Mouse (Mus musculus) left cerebral cortex, adult 18-20 months (tissue): Measurements from ENCODE around the gene Gcm2. TPM values are rescaled to one million over a fixed set of nuclear protein-coding genes. Genes with fewer than 3 reads are reported as not detected.

Source experiments
- DNase-seq, 2 experiments: peaks; one replicate each; pipeline ENCODE4 v3.0.0; 2021 to 2022; ENCODE audit warnings: low spot score in 2 of 2, mixed read lengths in 1 of 2
- long read RNA-seq, 2 experiments: library from polyadenylated mRNA; stranded (forward); transcript quantifications; one replicate each; pipeline ENCODE4 v2.0.0; 2021
- total RNA-seq, 2 experiments: library from RNA; stranded (reverse); gene quantifications; 2 replicates each; pipeline ENCODE4 v1.2.3; 2021

Gcm2 gene
- total RNA-seq, result not detected
- long read RNA-seq, experiment 1, result 0 reads
- long read RNA-seq, experiment 2, result 0 reads

DNA sequence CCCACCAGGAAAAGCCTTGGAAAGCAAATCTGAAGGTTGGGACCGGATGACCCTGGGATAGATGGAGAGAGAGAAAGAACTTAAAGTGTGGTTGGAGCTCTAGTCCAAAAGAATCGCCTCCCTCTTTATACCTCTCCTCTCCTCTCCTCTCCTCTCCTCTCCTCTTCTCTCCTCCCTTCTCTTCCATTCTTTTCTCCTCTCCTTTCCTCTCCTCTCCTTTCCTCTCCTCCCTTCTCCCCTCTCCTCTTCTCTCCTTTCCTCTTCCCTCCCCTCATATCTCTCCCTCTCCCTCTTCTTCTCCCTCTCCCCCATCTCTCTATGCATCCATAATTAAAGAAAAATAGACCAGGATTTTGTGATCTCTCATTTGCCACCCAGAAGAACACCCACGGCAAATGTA is at the start of gene Gcm2:
TSS of gene Gcm2 (minus strand) at position 101 of the 400 bp plus-strand sequence.
- no peak for DNase-seq

- no peak for DNase-seq
Measured at GRCm38 (mm10) chr13:41158426-41158825, 47.6 kb upstream of the Gcm2 start.

DNA sequence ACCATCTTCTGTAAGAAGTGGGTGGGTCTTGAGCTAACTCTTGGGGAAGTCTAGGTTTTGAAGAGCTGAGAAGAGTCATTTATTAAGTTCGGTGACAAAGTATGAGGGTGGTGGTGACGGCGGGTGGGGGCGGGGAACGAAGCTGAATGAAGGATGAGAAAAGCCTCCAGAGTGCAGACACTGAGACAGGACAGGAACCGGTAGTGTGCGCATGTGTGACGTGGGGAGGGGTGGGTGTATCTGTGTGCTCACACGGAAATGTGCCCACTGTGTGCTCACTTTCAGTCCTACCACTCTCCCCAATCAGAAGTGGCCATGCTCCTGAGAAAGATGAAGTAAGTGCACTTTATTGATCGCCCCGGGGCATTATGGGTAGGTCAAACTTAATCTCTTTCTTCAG is 42.3 kb upstream of the Gcm2 start:
- DNase-seq, result no peak

DNA sequence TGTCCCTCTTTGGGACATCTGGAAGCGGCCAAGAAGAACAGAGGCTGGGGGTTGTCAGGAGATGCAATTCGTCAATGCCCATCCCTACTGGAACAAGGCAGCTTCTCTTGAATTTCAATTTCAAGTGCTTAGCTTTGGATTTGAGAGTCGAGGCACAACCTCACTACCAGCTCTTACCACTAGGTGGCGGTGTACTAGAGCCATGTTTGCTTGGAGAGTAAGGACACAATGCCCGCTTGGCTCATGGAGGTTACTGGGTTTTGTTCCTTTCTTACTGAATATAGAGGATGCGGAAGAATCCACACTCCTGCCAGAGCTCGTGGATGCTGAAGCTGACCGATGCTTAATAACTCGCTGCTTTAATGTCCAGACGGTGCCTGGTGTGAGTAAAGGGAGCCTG is 35.4 kb upstream of the Gcm2 start:
- DNase-seq, result peak; percentile 68 to 83

DNA sequence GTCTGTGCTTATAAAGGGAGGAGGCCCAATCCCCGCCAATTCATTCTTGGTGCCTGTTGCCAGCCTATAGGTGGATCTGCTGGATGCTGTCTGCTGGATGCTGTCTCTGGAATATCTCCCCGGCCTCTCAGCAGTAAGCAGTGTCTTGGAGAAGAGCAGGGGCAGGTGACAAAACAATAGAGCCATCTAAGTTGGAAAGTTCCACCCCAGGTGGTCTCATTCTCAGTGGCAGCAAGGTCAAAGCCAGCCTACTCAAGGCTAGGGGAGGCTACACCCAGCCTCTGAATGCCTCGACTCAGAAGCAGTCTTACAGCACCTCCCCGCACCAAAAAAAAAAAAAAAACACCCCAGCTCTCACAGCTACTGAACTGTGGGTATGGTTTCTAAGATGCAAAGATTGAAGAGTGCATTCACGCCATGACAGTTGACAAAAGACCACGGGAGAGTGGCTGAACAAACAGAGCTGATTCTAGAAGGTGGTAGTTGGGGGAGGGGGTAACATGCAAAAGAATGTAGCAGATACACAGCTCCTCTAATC is 34.7 kb upstream of the Gcm2 start:
- DNase-seq, result no peak

DNA sequence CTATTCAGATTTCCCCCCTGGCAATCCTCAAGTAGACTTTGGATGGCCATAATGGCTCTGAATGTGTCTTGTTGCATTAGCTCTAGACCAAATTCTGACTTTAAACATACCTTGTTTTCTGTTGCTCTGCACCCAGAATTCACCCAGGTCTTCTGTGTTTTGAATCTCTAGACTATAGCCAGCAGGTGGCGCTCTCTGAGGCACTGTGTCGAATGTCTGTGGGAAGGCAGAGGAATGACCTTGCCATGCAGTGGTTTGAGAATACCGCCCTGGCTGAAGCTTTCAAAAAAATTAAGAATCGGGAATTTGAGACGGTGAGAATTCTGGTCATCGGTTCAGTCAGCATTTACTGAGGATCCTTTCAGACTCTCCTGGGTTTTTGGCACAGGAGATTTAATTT is 24.1 kb upstream of the Gcm2 start:
- peak; percentile 62 to 73 for DNase-seq

DNA sequence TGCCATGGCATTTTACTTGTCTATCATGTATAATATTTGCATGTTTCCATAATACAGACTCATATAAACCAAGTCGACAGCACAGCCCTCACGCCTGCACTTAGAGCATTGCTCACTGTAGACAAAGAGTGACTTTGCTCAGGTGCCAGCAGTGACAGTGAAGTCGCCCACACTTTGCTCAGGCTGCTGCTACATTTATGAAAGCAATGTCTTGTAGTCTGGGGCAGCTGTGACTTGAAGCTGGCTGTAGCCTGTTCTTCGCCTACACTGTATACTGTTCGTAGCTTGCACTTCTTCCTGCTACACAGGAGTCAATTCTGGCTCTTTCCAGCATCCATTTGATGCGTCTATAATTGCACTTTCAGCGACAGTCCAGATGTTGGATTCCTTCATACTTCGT is 18.2 kb upstream of the Gcm2 start:
- peak; percentile 13 to 23 for DNase-seq

DNA sequence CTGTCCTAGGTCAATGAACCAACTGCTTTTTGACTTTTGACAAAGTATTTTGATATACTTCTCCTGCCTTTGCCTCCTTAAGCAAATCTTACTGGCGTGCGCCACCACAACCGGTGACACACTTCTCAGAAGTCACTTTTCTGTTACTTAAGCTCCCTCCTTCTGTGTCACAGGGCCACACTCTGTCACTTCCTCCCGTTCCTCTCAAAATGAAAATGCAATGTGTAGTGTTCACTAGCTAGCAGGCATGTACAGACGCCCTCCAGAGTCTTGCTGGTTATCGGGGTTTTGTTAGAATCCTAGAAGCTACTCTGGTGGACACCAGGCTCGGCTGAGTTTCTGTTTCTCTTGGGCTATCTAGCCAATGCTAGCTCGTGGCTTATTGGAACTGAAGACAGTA is 17.5 kb upstream of the Gcm2 start:
- no peak for DNase-seq

GRCm38 (mm10) chr13:41123666-41124225 is 12.9 kb upstream of the Gcm2 start:
- DNase-seq, result no peak

- no peak for DNase-seq
Measured at GRCm38 (mm10) chr13:41119152-41119945, 8.5 kb upstream of the Gcm2 start.

DNA sequence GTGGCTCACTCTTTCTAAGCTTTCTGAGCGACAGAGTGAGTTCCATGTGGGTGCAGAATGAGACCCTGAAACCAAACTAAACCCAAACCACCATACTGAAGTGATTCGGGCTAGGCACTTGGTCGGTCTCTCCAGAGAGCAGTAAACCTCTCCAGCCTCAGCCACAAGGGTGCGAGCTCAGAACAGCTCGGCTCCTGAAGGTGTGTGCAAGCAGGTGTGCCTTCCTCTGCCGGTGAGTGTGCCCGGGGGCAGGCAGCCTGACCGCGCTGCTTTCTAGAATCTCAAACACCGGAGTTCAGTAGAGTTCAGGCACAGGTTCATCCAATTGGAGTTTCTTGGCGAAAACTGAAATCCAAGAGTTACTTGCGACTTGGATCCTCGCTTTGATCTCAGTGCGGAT is 3.1 kb upstream of the Gcm2 start, which contains the start of gene Sycp2l:
TSS of gene Sycp2l (plus strand) at position 368 of the 400 bp plus-strand sequence.
- no peak for DNase-seq

DNA sequence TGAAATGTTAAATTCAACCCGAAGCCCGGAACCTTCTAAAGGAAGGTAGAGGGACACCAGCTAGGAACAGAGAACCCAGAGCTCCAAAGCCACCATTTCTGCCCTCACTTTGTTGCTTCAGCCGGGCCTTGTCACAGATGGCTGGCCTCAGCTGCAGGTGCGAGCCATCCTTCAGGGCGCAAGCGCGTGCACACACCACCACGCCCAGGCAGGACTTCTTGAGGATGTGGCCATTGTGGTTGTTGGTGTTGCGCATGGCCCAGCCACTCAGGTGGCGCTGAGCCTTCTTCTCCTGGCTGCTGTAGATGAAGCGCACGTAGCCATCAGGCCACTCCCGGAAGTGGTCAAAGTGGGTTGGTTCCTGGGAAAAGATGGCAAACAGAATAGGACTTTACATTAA is 5.3 kb downstream of the Gcm2 start:
- no peak for DNase-seq

- DNase-seq, result no peak
Measured at GRCm38 (mm10) chr13:41103841-41104525, 6.9 kb downstream of the Gcm2 start.

DNA sequence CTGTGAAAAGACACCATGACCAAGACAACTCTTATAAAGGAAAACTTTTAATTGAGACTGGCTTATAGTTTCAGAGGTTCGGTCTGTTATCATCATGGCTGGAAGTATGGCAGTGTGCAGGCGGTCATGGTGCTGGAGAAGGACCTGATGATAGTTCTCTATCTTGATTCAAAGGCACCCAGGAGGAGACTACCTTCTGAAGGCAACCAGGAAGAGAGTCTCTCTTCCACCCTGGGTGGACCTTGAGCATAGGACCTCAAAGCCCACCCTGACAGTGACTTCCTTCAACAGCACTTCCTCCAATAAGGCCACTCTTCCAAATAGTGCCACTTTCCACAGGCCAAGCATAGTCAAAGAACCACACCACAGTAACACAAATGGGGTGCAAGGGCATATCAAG is 10.8 kb downstream of the Gcm2 start:
- DNase-seq, result no peak

GRCm38 (mm10) chr13:41098325-41098724 is 12.5 kb downstream of the Gcm2 start:
- DNase-seq, result no peak

DNA sequence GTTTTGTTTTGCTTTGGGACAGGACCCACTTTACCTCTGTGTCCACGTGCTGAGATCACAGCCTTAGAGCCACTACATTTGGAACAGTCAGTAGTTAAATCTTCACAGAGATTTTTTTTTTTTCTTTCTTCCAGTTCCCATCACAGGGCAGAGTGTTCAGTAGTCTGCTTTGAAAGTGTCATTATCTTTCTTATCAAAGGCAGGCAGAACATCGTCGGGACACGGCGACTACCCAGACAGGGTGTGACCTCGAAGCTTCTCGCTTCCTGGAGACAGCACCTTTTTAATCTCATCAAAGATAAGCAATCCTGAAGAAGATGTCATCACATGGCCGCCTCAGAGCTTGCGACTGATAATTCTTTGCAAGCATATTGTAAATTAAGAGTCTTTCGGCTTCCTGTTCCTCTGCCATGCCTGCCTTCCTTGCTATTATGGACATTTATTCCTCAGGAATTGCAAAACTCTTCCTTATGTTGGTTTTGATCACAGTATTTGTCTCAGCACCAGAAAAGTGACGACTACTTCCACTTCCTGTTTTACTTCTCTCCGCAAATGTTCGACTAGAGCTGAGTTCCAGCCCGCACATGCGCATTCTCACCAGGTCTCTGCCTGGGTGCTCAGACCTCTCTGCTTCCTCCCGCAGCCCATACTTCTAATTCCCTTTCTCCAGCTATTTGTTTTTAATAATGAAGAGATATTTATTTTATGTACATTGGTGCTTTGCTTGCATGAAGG is 13.3 kb downstream of the Gcm2 start:
- no peak for DNase-seq

DNA sequence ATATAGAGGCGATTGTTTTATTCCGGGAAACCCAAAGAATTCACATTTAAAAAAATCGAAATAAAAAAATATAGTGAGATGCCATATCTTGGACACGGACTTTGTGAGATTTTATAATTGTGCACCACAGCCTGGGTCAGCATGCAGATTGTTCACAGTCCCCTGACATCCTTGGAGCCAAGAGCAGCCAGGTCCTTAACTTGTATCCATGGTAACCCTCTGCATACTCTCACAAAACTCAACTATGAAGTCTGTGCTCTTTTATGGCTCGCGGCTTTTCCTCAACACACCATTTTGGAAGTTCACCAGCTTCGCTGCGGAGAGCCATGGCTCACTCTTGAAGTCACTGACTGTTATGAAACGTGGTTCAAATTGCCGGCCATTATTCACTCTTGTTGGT is 16.7 kb downstream of the Gcm2 start:
- DNase-seq, result no peak

DNA sequence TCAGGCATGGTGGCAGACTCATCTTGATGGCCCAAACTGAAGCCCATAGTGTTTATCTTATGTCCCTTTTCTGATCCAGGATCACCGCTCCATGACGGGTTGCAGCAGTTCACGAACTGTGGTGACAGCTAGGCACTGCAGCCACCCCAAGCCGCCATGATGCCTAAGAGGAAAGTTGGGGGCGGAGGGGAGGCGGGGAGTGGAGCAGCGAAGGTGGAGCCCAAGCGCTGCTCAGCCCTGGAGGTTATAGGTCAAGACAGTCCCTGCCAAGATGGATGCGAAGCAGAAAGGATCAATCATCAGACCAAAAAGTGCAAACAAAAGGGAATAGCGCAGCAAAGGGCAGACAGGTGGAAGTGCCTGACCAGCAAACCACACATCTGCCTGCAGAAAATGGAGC is 19.6 kb downstream of the Gcm2 start:
- DNase-seq, result no peak

DNA sequence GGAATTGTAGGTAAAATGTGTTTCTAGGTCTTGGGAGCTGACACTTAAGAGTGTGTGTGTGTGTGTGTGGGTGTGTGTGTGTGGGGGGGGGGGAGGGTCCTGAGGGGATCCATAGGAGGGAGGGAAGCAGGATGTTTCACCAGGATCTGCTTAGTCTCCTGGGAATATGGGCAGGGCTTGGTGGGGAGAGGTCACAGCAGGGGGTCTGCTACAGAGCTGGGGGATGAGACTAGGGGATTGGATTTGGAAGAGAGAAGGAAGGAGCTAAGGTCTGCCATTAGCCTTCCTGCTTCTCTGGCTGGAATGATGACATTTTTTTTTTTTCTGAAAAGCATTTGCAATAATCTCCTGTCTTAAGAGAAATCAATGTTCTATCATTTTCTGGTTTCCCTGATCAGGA is 22.1 kb downstream of the Gcm2 start:
- no peak for DNase-seq

DNA sequence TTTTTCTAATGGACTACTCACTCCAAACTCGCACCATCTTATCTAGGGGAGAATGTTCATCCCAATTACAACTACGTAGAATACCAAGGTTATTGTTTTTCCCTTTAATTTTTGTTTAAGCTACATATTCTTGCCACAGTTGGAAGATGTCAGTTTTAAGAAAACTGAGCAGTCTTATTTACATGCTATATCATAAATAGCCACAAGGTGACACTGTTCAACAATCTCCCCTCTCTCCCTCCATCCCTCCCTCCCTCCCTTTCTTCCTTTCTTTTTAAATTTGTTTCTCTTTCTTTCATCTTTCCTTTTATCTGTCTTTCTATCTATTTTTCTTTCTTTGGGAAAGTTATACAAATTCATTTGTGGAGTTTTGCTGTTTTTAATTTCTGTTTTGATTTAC is 25.7 kb downstream of the Gcm2 start:
- DNase-seq, result no peak

GRCm38 (mm10) chr13:41084521-41084920 is 26.3 kb downstream of the Gcm2 start:
- DNase-seq, result no peak
